Mouse (Mus musculus) forebrain, embryonic 14.5 days (tissue): ENCODE measurements at regions not wholly inside any gene's neighbourhood (a gene's known extent, or its start where the extent isn't known, plus 50 kb on each side); places are given as distances from the start of the nearest gene placed in this dataset.

ENCODE experiments used
- ATAC-seq: fragments of 200-750 bp; cut with Nextera tagmentation; 2 replicates; pipeline ENCODE4 v1.8.0; 2017; ENCODE audit warnings: mild to moderate bottlenecking, moderate library complexity
- DNase-seq: peaks from one replicate; pipeline ENCODE4 v3.0.0-alpha.2; 2015; ENCODE audit warnings: low spot score
- H3K27ac ChIP-seq: fragments of 300-500 bp; sonication (generic); 2 replicates; pipeline ENCODE4 v1.5.1; 2014; ENCODE audit warnings: low read depth, mild to moderate bottlenecking, control low read depth, low read length, moderate library complexity
- H3K27me3 ChIP-seq: fragments of 300-500 bp; sonication (generic); replicated peaks from 2 replicates; pipeline ENCODE4 v1.6.1; 2014; ENCODE audit warnings: low read length, control low read depth, mixed read lengths; ENCODE audit not compliant: control insufficient read depth, insufficient read depth
- H3K36me3 ChIP-seq: fragments of 300-500 bp; sonication (generic); 2 replicates; pipeline ENCODE4 v1.6.1; 2014; ENCODE audit warnings: low read length, control low read depth; ENCODE audit not compliant: control insufficient read depth, insufficient read depth
- H3K4me1 ChIP-seq: fragments of 300-500 bp; sonication (generic); 2 replicates; pipeline ENCODE4 v1.6.1; 2014; ENCODE audit warnings: antibody characterized with exemption, low read length, control low read depth; ENCODE audit not compliant: control insufficient read depth, insufficient read depth
- H3K4me2 ChIP-seq: fragments of 300-500 bp; sonication (generic); 2 replicates; pipeline ENCODE4 v1.6.1; 2014; ENCODE audit warnings: mild to moderate bottlenecking, control low read depth, low read length
- H3K4me3 ChIP-seq: fragments of 300-500 bp; sonication (generic); 2 replicates; pipeline ENCODE4 v1.5.1; 2014; ENCODE audit warnings: low read depth, low read length, control low read depth
- H3K9ac ChIP-seq: fragments of 300-500 bp; sonication (generic); 2 replicates; pipeline ENCODE4 v1.6.1; 2014; ENCODE audit warnings: mild to moderate bottlenecking, low read length, control low read depth, moderate library complexity
- H3K9me3 ChIP-seq: fragments of 300-500 bp; sonication (generic); replicated peaks from 2 replicates; pipeline ENCODE4 v1.6.1; 2016; ENCODE audit warnings: low read length, control low read depth, mixed read lengths; ENCODE audit not compliant: control insufficient read depth
- WGBS: fragments of 180-500 bp; shearing (Covaris S2); extraction: QIAGEN DNeasy Blood & Tissue Kit; methylation state at CpG from one replicate; pipeline ENCODE4 v1.1.7; 2014; 5-methylcytosine and 5-hydroxymethylcytosine counted together

- Histone ChIP-seq H3K9ac (no peak overlapping the region), H3K4me2 (peak overlapping the region; percentile 14; the same call in 1 of the 2 replicates), H3K27ac (no peak overlapping the region), H3K9me3 (no peaks in the 10 kb centered on the region), H3K36me3 (no peaks in the 10 kb centered on the region), H3K4me1 (peaks cover 14% of the 10 kb centered on the region), H3K4me3 (no peak overlapping the region), H3K27me3 (no peaks in the 10 kb centered on the region)
- DNase-seq (no peak), ATAC-seq (peak; percentile 13; the same call in 1 of the 2 replicates)
- WGBS = 54% methylated on average over 8 of the region's 8 CpGs
Observed at GRCm38 (mm10) chr10:12187669-12188342, 681.4 kb downstream of the Utrn start.

GRCm38 (mm10) chr10:12190435-12190834 lies 678.7 kb downstream of the Utrn start:
- 33% methylated on average over 3 of the region's 3 CpGs for WGBS
- DNase-seq (peak; percentile 59), ATAC-seq (peak; percentile 56)

GRCm38 (mm10) chr10:12207301-12207700 lies 661.9 kb downstream of the Utrn start:
- Histone ChIP-seq H3K36me3 (no peaks in the 10 kb centered on the region), H3K27me3 (no peaks in the 10 kb centered on the region), H3K27ac (no peak overlapping the region), H3K9me3 (no peaks in the 10 kb centered on the region), H3K4me2 (no peak overlapping the region), H3K9ac (no peak overlapping the region), H3K4me1 (no peaks in the 10 kb centered on the region), H3K4me3 (no peak overlapping the region)
- DNase-seq = no peak
- WGBS = 92% methylated on average over 2 of the region's 2 CpGs
- no peak for ATAC-seq

More at GRCm38 (mm10) chr10:12190435-12190834, 678.7 kb downstream of the Utrn start:
- no peaks in the 10 kb centered on the region for H3K9me3 ChIP-seq
- H3K4me2 ChIP-seq = no peak overlapping the region
- no peak overlapping the region for H3K9ac ChIP-seq
- H3K4me3 ChIP-seq = no peak overlapping the region
- peaks cover 14% of the 10 kb centered on the region for H3K4me1 ChIP-seq
- no peaks in the 10 kb centered on the region for H3K27me3 ChIP-seq
- H3K36me3 ChIP-seq = no peaks in the 10 kb centered on the region
- H3K27ac ChIP-seq = no peak overlapping the region

GRCm38 (mm10) chr10:12210181-12210580 lies 659.0 kb downstream of the Utrn start:
- peak; percentile 34; the same call in 1 of the 2 replicates for ATAC-seq
- no peaks in the 10 kb centered on the region for H3K27me3 ChIP-seq
- H3K27ac ChIP-seq = no peak overlapping the region
- H3K9me3 ChIP-seq = no peaks in the 10 kb centered on the region
- H3K36me3 ChIP-seq = no peaks in the 10 kb centered on the region
- no peak overlapping the region for H3K9ac ChIP-seq
- H3K4me3 ChIP-seq = no peak overlapping the region
- H3K4me2 ChIP-seq = no peak overlapping the region
- WGBS = 47% methylated on average over 2 of the region's 2 CpGs
- no peaks in the 10 kb centered on the region for H3K4me1 ChIP-seq
- peak; percentile 24 for DNase-seq

- DNase-seq = peak; percentile 13
- H3K9me3 ChIP-seq = no peaks in the 10 kb centered on the region
- H3K4me1 ChIP-seq = no peaks in the 10 kb centered on the region
- no peak overlapping the region for H3K27ac ChIP-seq
- no peaks in the 10 kb centered on the region for H3K36me3 ChIP-seq
- no peak overlapping the region for H3K9ac ChIP-seq
- ATAC-seq = no peak
- H3K4me3 ChIP-seq = no peak overlapping the region
- H3K27me3 ChIP-seq = no peaks in the 10 kb centered on the region
- H3K4me2 ChIP-seq = no peak overlapping the region
Observed at GRCm38 (mm10) chr10:12218879-12219278, 650.3 kb downstream of the Utrn start.

GRCm38 (mm10) chr10:12234141-12234540 lies 635.0 kb downstream of the Utrn start:
- Histone ChIP-seq H3K4me1 (no peaks in the 10 kb centered on the region), H3K4me3 (no peak overlapping the region), H3K27me3 (no peaks in the 10 kb centered on the region), H3K27ac (no peak overlapping the region), H3K9me3 (no peaks in the 10 kb centered on the region), H3K4me2 (no peak overlapping the region), H3K9ac (no peak overlapping the region), H3K36me3 (no peaks in the 10 kb centered on the region)
- ATAC-seq (no peak), DNase-seq (no peak)
- WGBS = 92% methylated on average over 1 of the region's 1 CpGs

- Histone ChIP-seq H3K4me3 (no peak overlapping the region), H3K27ac (no peak overlapping the region), H3K9me3 (no peaks in the 10 kb centered on the region), H3K9ac (no peak overlapping the region), H3K4me1 (no peaks in the 10 kb centered on the region), H3K36me3 (no peaks in the 10 kb centered on the region), H3K27me3 (no peaks in the 10 kb centered on the region), H3K4me2 (no peak overlapping the region)
- 77% methylated on average over 3 of the region's 3 CpGs for WGBS
- peak; percentile 44; the same call in 1 of the 2 replicates for ATAC-seq
- DNase-seq = peak; percentile 28
Observed at GRCm38 (mm10) chr10:12248853-12249252, 620.3 kb downstream of the Utrn start.

- ATAC-seq = no peak
- no peaks in the 10 kb centered on the region for H3K27me3 ChIP-seq
- H3K9ac ChIP-seq = no peak overlapping the region
- no peaks in the 10 kb centered on the region for H3K4me1 ChIP-seq
- H3K4me3 ChIP-seq = no peak overlapping the region
- H3K27ac ChIP-seq = no peak overlapping the region
- no peaks in the 10 kb centered on the region for H3K36me3 ChIP-seq
- no peak for DNase-seq
- WGBS = 90% methylated on average over 3 of the region's 3 CpGs
- no peaks in the 10 kb centered on the region for H3K9me3 ChIP-seq
- no peak overlapping the region for H3K4me2 ChIP-seq
Observed at GRCm38 (mm10) chr10:12253274-12253673, 615.9 kb downstream of the Utrn start.

GRCm38 (mm10) chr10:12285679-12286078 lies 583.5 kb downstream of the Utrn start:
- no peak overlapping the region for H3K4me3 ChIP-seq
- H3K36me3 ChIP-seq = no peaks in the 10 kb centered on the region
- no peaks in the 10 kb centered on the region for H3K9me3 ChIP-seq
- H3K27ac ChIP-seq = no peak overlapping the region
- H3K9ac ChIP-seq = no peak overlapping the region
- 91% methylated on average over 3 of the region's 3 CpGs for WGBS
- H3K4me2 ChIP-seq = no peak overlapping the region
- DNase-seq (no peak), ATAC-seq (no peak)
- H3K4me1 ChIP-seq = no peaks in the 10 kb centered on the region
- H3K27me3 ChIP-seq = no peaks in the 10 kb centered on the region
